Mouse (Mus musculus): ENCODE measurements around the gene Ift46. TPM values are rescaled to one million over a fixed set of nuclear protein-coding genes. Genes with fewer than 3 reads are reported as not detected.
A peak's percentile ranks its signal among the peaks of the same experiment; 100 is the strongest.

Gene Ift46
- polyA plus RNA-seq, 1 experiment from 2014 or later, result 99.1 TPM

- Histone ChIP-seq H3K27ac (ENCODE audit: low read length) (no peak overlapping the region), H3K4me2 (ENCODE audit: low read depth, low read length) (no peak overlapping the region), H3K9me3 (ENCODE audit: control insufficient read depth, low read length) (no peaks in the 10 kb centered on the region), H3K27me3 (ENCODE audit: control insufficient read depth, insufficient read depth, low read depth, low read length) (peaks cover 17% of the 10 kb centered on the region), H3K4me3 (ENCODE audit: low read length) (no peak overlapping the region), H3K9ac (ENCODE audit: low read length) (no peak overlapping the region), H3K36me3 (ENCODE audit: control insufficient read depth, insufficient read depth, low read length) (peaks cover 12% of the 10 kb centered on the region), H3K4me1 (replicated peaks; ENCODE audit: control insufficient read depth, insufficient read depth, low read length) (peaks cover 6% of the 10 kb centered on the region)
- ATAC-seq (ENCODE audit: low read depth), result no peak
- 72% methylated on average over 6 of the region's 6 CpGs for WGBS
Measured at GRCm38 (mm10) chr9:44801669-44802068, 34.0 kb downstream of the Ift46 start.

- H3K4me3 ChIP-seq (ENCODE audit: low read length), result no peak within 1 kb of the TSS
- peaks cover 16% of the 10 kb centered on the region for H3K36me3 ChIP-seq (ENCODE audit: control insufficient read depth, insufficient read depth, low read length)
- H3K4me2 ChIP-seq (ENCODE audit: low read depth, low read length), result no peak within 1 kb of the TSS
- H3K27me3 ChIP-seq (ENCODE audit: control insufficient read depth, insufficient read depth, low read depth, low read length), result peaks cover 13% of the 10 kb centered on the region
- no peaks in the 10 kb centered on the region for H3K9me3 ChIP-seq (ENCODE audit: control insufficient read depth, low read length)
- no peak within 1 kb of the TSS for H3K27ac ChIP-seq (ENCODE audit: low read length)
- no peak within 1 kb of the TSS for H3K9ac ChIP-seq (ENCODE audit: low read length)
- peaks cover 6% of the 10 kb centered on the region for H3K4me1 ChIP-seq (replicated peaks; ENCODE audit: control insufficient read depth, insufficient read depth, low read length)
- ATAC-seq (ENCODE audit: low read depth), result peak; percentile 39; the same call in 1 of the 2 replicates
- 55% methylated on average over 4 of the region's 4 CpGs for WGBS
Measured at GRCm38 (mm10) chr9:44802808-44803450, 35.2 kb downstream of the Ift46 start, which contains the start of gene Ttc36. Gene Ttc36, minus strand, starts transcription at chr9:44803072.

DNA sequence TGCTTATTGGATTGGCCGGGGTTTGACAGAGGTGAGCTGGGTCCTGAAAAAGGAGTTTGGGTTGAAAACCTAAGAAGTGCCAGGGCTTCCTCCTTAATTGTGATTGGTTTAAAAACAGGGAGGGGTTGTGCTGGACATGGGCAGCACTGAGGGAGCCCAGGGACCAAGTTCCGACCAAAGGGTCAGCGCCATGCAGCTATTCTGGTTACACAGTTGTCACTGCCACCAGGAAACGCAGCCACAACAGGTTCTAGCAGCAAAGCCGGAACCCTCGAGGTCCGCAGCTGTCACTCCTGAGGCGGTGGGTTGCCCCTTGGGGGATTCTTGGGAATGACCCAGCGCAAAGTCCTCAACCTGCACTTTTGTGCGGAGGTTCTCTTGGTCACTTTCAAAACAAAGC, 37.0 kb downstream of the Ift46 start:
- Histone ChIP-seq H3K27ac (ENCODE audit: low read length) (no peak overlapping the region), H3K9ac (ENCODE audit: low read length) (no peak overlapping the region), H3K4me2 (ENCODE audit: low read depth, low read length) (no peak overlapping the region), H3K4me3 (ENCODE audit: low read length) (no peak overlapping the region), H3K27me3 (ENCODE audit: control insufficient read depth, insufficient read depth, low read depth, low read length) (peaks cover 3% of the 10 kb centered on the region; the same call in 1 of the 2 replicates), H3K36me3 (ENCODE audit: control insufficient read depth, insufficient read depth, low read length) (peaks cover 26% of the 10 kb centered on the region), H3K4me1 (replicated peaks; ENCODE audit: control insufficient read depth, insufficient read depth, low read length) (peaks cover 2% of the 10 kb centered on the region), H3K9me3 (ENCODE audit: control insufficient read depth, low read length) (no peaks in the 10 kb centered on the region)
- ATAC-seq (ENCODE audit: low read depth), result no peak
- WGBS, result 92% methylated on average over 10 of the region's 10 CpGs

- peaks cover 3% of the 10 kb centered on the region; the same call in 1 of the 2 replicates for H3K27me3 ChIP-seq (ENCODE audit: control insufficient read depth, insufficient read depth, low read depth, low read length)
- H3K36me3 ChIP-seq (ENCODE audit: control insufficient read depth, insufficient read depth, low read length), result peaks cover 33% of the 10 kb centered on the region
- H3K9ac ChIP-seq (ENCODE audit: low read length), result no peak overlapping the region
- H3K4me2 ChIP-seq (ENCODE audit: low read depth, low read length), result no peak overlapping the region
- no peaks in the 10 kb centered on the region for H3K4me1 ChIP-seq (replicated peaks; ENCODE audit: control insufficient read depth, insufficient read depth, low read length)
- no peak overlapping the region for H3K4me3 ChIP-seq (ENCODE audit: low read length)
- no peak for ATAC-seq (ENCODE audit: low read depth)
- H3K27ac ChIP-seq (ENCODE audit: low read length), result no peak overlapping the region
- WGBS, result 89% methylated on average over 5 of the region's 5 CpGs
- H3K9me3 ChIP-seq (ENCODE audit: control insufficient read depth, low read length), result no peaks in the 10 kb centered on the region
Measured at GRCm38 (mm10) chr9:44805536-44805935, 37.8 kb downstream of the Ift46 start.

GRCm38 (mm10) chr9:44807141-44807540, 39.4 kb downstream of the Ift46 start:
- WGBS, result 58% methylated on average over 5 of the region's 5 CpGs

DNA sequence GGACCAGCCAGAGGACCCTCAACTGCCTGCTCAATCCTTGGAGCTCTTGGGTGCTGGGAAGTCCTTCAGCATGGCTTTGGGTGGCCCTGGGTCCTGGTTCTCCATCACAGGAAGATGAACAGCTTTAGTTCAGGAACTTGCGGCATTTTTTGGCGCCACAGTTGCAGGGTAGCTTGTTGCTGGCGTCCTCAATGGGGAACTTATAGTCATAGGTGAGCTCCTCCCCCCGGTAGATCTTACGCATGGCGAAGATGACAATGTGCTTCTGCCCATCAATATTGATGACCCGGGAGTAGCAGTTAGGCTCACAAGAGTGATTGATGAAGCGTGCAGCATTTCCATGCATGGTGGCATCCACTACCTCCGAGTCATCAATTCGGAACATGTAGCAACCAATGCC, 40.1 kb downstream of the Ift46 start:
- no peaks in the 10 kb centered on the region for H3K9me3 ChIP-seq (ENCODE audit: control insufficient read depth, low read length)
- no peaks in the 10 kb centered on the region for H3K27me3 ChIP-seq (ENCODE audit: control insufficient read depth, insufficient read depth, low read depth, low read length)
- WGBS, result 94% methylated on average over 10 of the region's 10 CpGs
- ATAC-seq (ENCODE audit: low read depth), result no peak
- H3K36me3 ChIP-seq (ENCODE audit: control insufficient read depth, insufficient read depth, low read length), result peaks cover 49% of the 10 kb centered on the region
- H3K27ac ChIP-seq (ENCODE audit: low read length), result no peak overlapping the region
- H3K4me1 ChIP-seq (replicated peaks; ENCODE audit: control insufficient read depth, insufficient read depth, low read length), result no peaks in the 10 kb centered on the region
- H3K9ac ChIP-seq (ENCODE audit: low read length), result no peak overlapping the region
- H3K4me3 ChIP-seq (ENCODE audit: low read length), result no peak overlapping the region
- no peak overlapping the region for H3K4me2 ChIP-seq (ENCODE audit: low read depth, low read length)

More at GRCm38 (mm10) chr9:44807141-44807540, 39.4 kb downstream of the Ift46 start:
- H3K27ac ChIP-seq (ENCODE audit: low read length), result no peak overlapping the region
- no peaks in the 10 kb centered on the region for H3K4me1 ChIP-seq (replicated peaks; ENCODE audit: control insufficient read depth, insufficient read depth, low read length)
- H3K4me2 ChIP-seq (ENCODE audit: low read depth, low read length), result no peak overlapping the region
- no peak overlapping the region for H3K4me3 ChIP-seq (ENCODE audit: low read length)
- peaks cover 44% of the 10 kb centered on the region for H3K36me3 ChIP-seq (ENCODE audit: control insufficient read depth, insufficient read depth, low read length)
- no peak overlapping the region for H3K9ac ChIP-seq (ENCODE audit: low read length)
- no peaks in the 10 kb centered on the region for H3K9me3 ChIP-seq (ENCODE audit: control insufficient read depth, low read length)
- ATAC-seq (ENCODE audit: low read depth), result no peak
- H3K27me3 ChIP-seq (ENCODE audit: control insufficient read depth, insufficient read depth, low read depth, low read length), result no peaks in the 10 kb centered on the region

DNA sequence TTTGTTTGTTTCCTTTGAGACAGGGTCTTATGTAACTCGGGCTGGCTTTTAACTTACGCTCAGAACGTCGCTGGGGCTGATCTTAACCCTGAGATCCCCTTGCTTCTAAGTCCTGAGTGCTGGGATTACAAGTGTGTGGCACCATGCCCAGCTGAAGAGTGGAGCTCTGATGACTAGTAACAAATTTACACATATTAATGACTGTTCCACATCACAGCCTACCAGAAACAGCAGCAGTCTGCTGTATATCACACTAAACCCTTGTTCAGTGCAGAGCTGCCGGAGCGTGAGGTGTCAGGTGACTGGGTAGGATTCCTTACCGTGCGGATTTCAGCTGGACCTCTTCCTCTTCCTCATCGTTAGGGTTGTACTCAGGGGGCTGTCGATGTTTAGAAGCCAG, 42.6 kb downstream of the Ift46 start:
- WGBS, result 82% methylated on average over 10 of the region's 10 CpGs
- ATAC-seq (ENCODE audit: low read depth), result no peak
- Histone ChIP-seq H3K27ac (ENCODE audit: low read length) (no peak overlapping the region), H3K27me3 (ENCODE audit: control insufficient read depth, insufficient read depth, low read depth, low read length) (no peaks in the 10 kb centered on the region), H3K9ac (ENCODE audit: low read length) (no peak overlapping the region), H3K36me3 (ENCODE audit: control insufficient read depth, insufficient read depth, low read length) (peaks cover 61% of the 10 kb centered on the region), H3K4me2 (ENCODE audit: low read depth, low read length) (no peak overlapping the region), H3K4me1 (replicated peaks; ENCODE audit: control insufficient read depth, insufficient read depth, low read length) (no peaks in the 10 kb centered on the region), H3K4me3 (ENCODE audit: low read length) (no peak overlapping the region), H3K9me3 (ENCODE audit: control insufficient read depth, low read length) (no peaks in the 10 kb centered on the region)

- no peak overlapping the region for H3K27ac ChIP-seq (ENCODE audit: low read length)
- H3K4me3 ChIP-seq (ENCODE audit: low read length), result no peak overlapping the region
- no peak overlapping the region for H3K9ac ChIP-seq (ENCODE audit: low read length)
- no peaks in the 10 kb centered on the region for H3K9me3 ChIP-seq (ENCODE audit: control insufficient read depth, low read length)
- H3K36me3 ChIP-seq (ENCODE audit: control insufficient read depth, insufficient read depth, low read length), result peaks cover 72% of the 10 kb centered on the region
- H3K27me3 ChIP-seq (ENCODE audit: control insufficient read depth, insufficient read depth, low read depth, low read length), result no peaks in the 10 kb centered on the region
- no peak for ATAC-seq (ENCODE audit: low read depth)
- 89% methylated on average over 8 of the region's 8 CpGs for WGBS
- no peaks in the 10 kb centered on the region for H3K4me1 ChIP-seq (replicated peaks; ENCODE audit: control insufficient read depth, insufficient read depth, low read length)
- H3K4me2 ChIP-seq (ENCODE audit: low read depth, low read length), result no peak overlapping the region
Measured at GRCm38 (mm10) chr9:44814179-44814578, 46.5 kb downstream of the Ift46 start.

DNA sequence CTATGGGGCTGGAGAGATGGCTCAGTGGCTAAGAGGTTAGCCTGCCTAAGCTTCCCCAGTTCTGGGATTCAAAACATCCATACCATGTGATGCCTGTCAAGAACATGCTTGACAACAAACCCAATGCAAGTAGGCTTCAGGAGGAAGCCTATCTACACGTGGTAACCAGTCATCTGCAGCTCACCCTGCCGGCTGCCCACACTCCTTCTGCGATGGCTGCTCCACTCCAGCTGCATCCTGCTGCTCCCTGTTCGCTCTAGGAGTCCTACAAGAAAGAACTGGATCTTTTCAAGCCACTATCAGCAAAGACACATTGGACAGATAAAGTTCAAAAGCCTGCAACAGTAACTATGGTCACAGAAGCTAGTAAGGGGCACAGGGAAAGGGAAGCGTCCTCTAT, 49.8 kb downstream of the Ift46 start:
- Histone ChIP-seq H3K9me3 (ENCODE audit: control insufficient read depth, low read length) (no peaks in the 10 kb centered on the region), H3K9ac (ENCODE audit: low read length) (no peak overlapping the region), H3K4me3 (ENCODE audit: low read length) (no peak overlapping the region), H3K36me3 (ENCODE audit: control insufficient read depth, insufficient read depth, low read length) (peaks cover 78% of the 10 kb centered on the region), H3K27ac (ENCODE audit: low read length) (no peak overlapping the region), H3K27me3 (ENCODE audit: control insufficient read depth, insufficient read depth, low read depth, low read length) (no peaks in the 10 kb centered on the region), H3K4me2 (ENCODE audit: low read depth, low read length) (no peak overlapping the region), H3K4me1 (replicated peaks; ENCODE audit: control insufficient read depth, insufficient read depth, low read length) (no peaks in the 10 kb centered on the region)
- ATAC-seq (ENCODE audit: low read depth), result no peak
- WGBS, result 88% methylated on average over 5 of the region's 5 CpGs
